Mouse (Mus musculus): Measurements from ENCODE around the gene Mia. TPM values are rescaled to one million over a fixed set of nuclear protein-coding genes. Genes with fewer than 3 reads are reported as not detected.

The Mia gene
- polyA plus RNA-seq, 1 experiment from 2014 or later, result not detected

GRCm38 (mm10) chr7:27182498-27182897 is 1.5 kb upstream of the Mia start:
- no peak overlapping the region for H3K27ac ChIP-seq
- DNase-seq (no peak), ATAC-seq (ENCODE audit: low read depth) (no peak)
- no peak overlapping the region for H3K4me2 ChIP-seq
- no peak overlapping the region for H3K9ac ChIP-seq
- H3K9me3 ChIP-seq (replicated peaks), result no peaks in the 10 kb centered on the region
- peaks cover 42% of the 10 kb centered on the region for H3K36me3 ChIP-seq
- 68% methylated on average over 1 of the region's 1 CpGs for WGBS (ENCODE audit: insufficient replicate concordance)
- peaks cover 28% of the 10 kb centered on the region for H3K4me1 ChIP-seq (replicated peaks)
- H3K27me3 ChIP-seq, result no peaks in the 10 kb centered on the region
- no peak overlapping the region for H3K4me3 ChIP-seq (replicated peaks)

GRCm38 (mm10) chr7:27180036-27180435 is 921 bp downstream of the Mia start:
- Histone ChIP-seq H3K9me3 (replicated peaks) (no peaks in the 10 kb centered on the region), H3K9ac (no peak overlapping the region), H3K27ac (peak overlapping the region; percentile 63), H3K27me3 (no peaks in the 10 kb centered on the region), H3K4me1 (replicated peaks) (peaks cover 38% of the 10 kb centered on the region), H3K36me3 (peaks cover 21% of the 10 kb centered on the region), H3K4me3 (replicated peaks) (no peak overlapping the region), H3K4me2 (peak overlapping the region; percentile 76)
- 78% methylated on average over 5 of the region's 5 CpGs for WGBS (ENCODE audit: insufficient replicate concordance)
- DNase-seq, result no peak
- ATAC-seq (ENCODE audit: low read depth), result no peak

- Histone ChIP-seq H3K36me3 (peaks cover 17% of the 10 kb centered on the region), H3K9ac (peak overlapping the region; percentile 59), H3K9me3 (replicated peaks) (no peaks in the 10 kb centered on the region), H3K4me1 (replicated peaks) (peaks cover 41% of the 10 kb centered on the region), H3K27ac (peak overlapping the region; percentile 63), H3K27me3 (no peaks in the 10 kb centered on the region), H3K4me2 (peak overlapping the region; percentile 76), H3K4me3 (replicated peaks) (peak overlapping the region; percentile 83)
- WGBS (ENCODE audit: insufficient replicate concordance), result 43% methylated on average over 16 of the region's 16 CpGs
- ATAC-seq (ENCODE audit: low read depth) (no peak), DNase-seq (no peak)
Observed at GRCm38 (mm10) chr7:27179217-27179918, 1.6 kb downstream of the Mia start.

- ATAC-seq (ENCODE audit: low read depth) (peak; percentile 93), DNase-seq (peak; percentile 99)
- WGBS (ENCODE audit: insufficient replicate concordance), result 0% methylated on average over 53 of the region's 53 CpGs
- Histone ChIP-seq H3K27ac (peak within 1 kb of the TSS; percentile 88), H3K27me3 (no peaks in the 10 kb centered on the region), H3K4me2 (peak within 1 kb of the TSS; percentile 76), H3K9me3 (replicated peaks) (no peaks in the 10 kb centered on the region), H3K4me3 (replicated peaks) (peak within 1 kb of the TSS; percentile 83), H3K4me1 (replicated peaks) (peaks cover 47% of the 10 kb centered on the region), H3K9ac (peak within 1 kb of the TSS; percentile 77), H3K36me3 (peaks cover 19% of the 10 kb centered on the region)
Observed at GRCm38 (mm10) chr7:27178324-27179216, 2.4 kb downstream of the Mia start, which contains the start of gene Rab4b. Gene Rab4b (minus strand): TSS chr7:27178896.

GRCm38 (mm10) chr7:27177942-27178323 is 3.0 kb downstream of the Mia start:
- H3K9ac ChIP-seq, result peak overlapping the region; percentile 77
- H3K4me2 ChIP-seq, result peak overlapping the region; percentile 66
- no peak for DNase-seq
- 19% methylated on average over 4 of the region's 4 CpGs for WGBS (ENCODE audit: insufficient replicate concordance)
- peaks cover 47% of the 10 kb centered on the region for H3K4me1 ChIP-seq (replicated peaks)
- no peaks in the 10 kb centered on the region for H3K9me3 ChIP-seq (replicated peaks)
- peak overlapping the region; percentile 88 for H3K27ac ChIP-seq
- ATAC-seq (ENCODE audit: low read depth), result no peak
- no peaks in the 10 kb centered on the region for H3K27me3 ChIP-seq
- H3K4me3 ChIP-seq (replicated peaks), result peak overlapping the region; percentile 83
- peaks cover 20% of the 10 kb centered on the region for H3K36me3 ChIP-seq

GRCm38 (mm10) chr7:27174896-27175295 is 6.1 kb downstream of the Mia start:
- DNase-seq, result no peak
- Histone ChIP-seq H3K4me1 (replicated peaks) (peaks cover 35% of the 10 kb centered on the region), H3K9ac (no peak overlapping the region), H3K27me3 (no peaks in the 10 kb centered on the region), H3K4me3 (replicated peaks) (no peak overlapping the region), H3K27ac (no peak overlapping the region), H3K9me3 (replicated peaks) (no peaks in the 10 kb centered on the region), H3K36me3 (peaks cover 34% of the 10 kb centered on the region), H3K4me2 (no peak overlapping the region)
- ATAC-seq (ENCODE audit: low read depth), result no peak
- WGBS (ENCODE audit: insufficient replicate concordance), result 83% methylated on average over 7 of the region's 7 CpGs

- H3K36me3 ChIP-seq, result peaks cover 34% of the 10 kb centered on the region
- H3K4me3 ChIP-seq (replicated peaks), result no peak overlapping the region
- ATAC-seq (ENCODE audit: low read depth) (no peak), DNase-seq (no peak)
- no peak overlapping the region for H3K27ac ChIP-seq
- no peak overlapping the region for H3K9ac ChIP-seq
- peaks cover 31% of the 10 kb centered on the region for H3K4me1 ChIP-seq (replicated peaks)
- H3K27me3 ChIP-seq, result no peaks in the 10 kb centered on the region
- WGBS (ENCODE audit: insufficient replicate concordance), result 87% methylated on average over 15 of the region's 15 CpGs
- H3K9me3 ChIP-seq (replicated peaks), result no peaks in the 10 kb centered on the region
- no peak overlapping the region for H3K4me2 ChIP-seq
Observed at GRCm38 (mm10) chr7:27174496-27174895, 6.5 kb downstream of the Mia start.

- no peaks in the 10 kb centered on the region for H3K27me3 ChIP-seq
- no peaks in the 10 kb centered on the region for H3K9me3 ChIP-seq (replicated peaks)
- H3K27ac ChIP-seq, result no peak overlapping the region
- no peak overlapping the region for H3K4me3 ChIP-seq (replicated peaks)
- 75% methylated on average over 3 of the region's 3 CpGs for WGBS (ENCODE audit: insufficient replicate concordance)
- no peak overlapping the region for H3K4me2 ChIP-seq
- no peak for ATAC-seq (ENCODE audit: low read depth)
- peaks cover 34% of the 10 kb centered on the region for H3K36me3 ChIP-seq
- peaks cover 30% of the 10 kb centered on the region for H3K4me1 ChIP-seq (replicated peaks)
- DNase-seq, result no peak
- no peak overlapping the region for H3K9ac ChIP-seq
Observed at GRCm38 (mm10) chr7:27170981-27171380, 10.0 kb downstream of the Mia start.

GRCm38 (mm10) chr7:27168371-27168770 is 12.6 kb downstream of the Mia start:
- Histone ChIP-seq H3K4me2 (no peak overlapping the region; the same call in 1 of the 2 replicates), H3K9ac (peak overlapping the region; percentile 41; the same call in 1 of the 2 replicates), H3K9me3 (replicated peaks) (no peaks in the 10 kb centered on the region), H3K36me3 (peaks cover 38% of the 10 kb centered on the region), H3K4me1 (replicated peaks) (peaks cover 43% of the 10 kb centered on the region), H3K27ac (peak overlapping the region; percentile 87; the same call in 1 of the 2 replicates), H3K27me3 (no peaks in the 10 kb centered on the region), H3K4me3 (replicated peaks) (no peak overlapping the region)
- WGBS (ENCODE audit: insufficient replicate concordance), result 82% methylated on average over 5 of the region's 5 CpGs
- ATAC-seq (ENCODE audit: low read depth) (no peak), DNase-seq (no peak)

- H3K4me1 ChIP-seq (replicated peaks), result peaks cover 51% of the 10 kb centered on the region
- H3K9me3 ChIP-seq (replicated peaks), result no peaks in the 10 kb centered on the region
- peak overlapping the region; percentile 83 for H3K4me3 ChIP-seq (replicated peaks)
- H3K27ac ChIP-seq, result peak overlapping the region; percentile 87
- H3K9ac ChIP-seq, result peak overlapping the region; percentile 70
- H3K4me2 ChIP-seq, result peak overlapping the region; percentile 83
- peaks cover 35% of the 10 kb centered on the region for H3K36me3 ChIP-seq
- no peaks in the 10 kb centered on the region for H3K27me3 ChIP-seq
- ATAC-seq (ENCODE audit: low read depth) (no peak), DNase-seq (no peak)
- 69% methylated on average over 11 of the region's 11 CpGs for WGBS (ENCODE audit: insufficient replicate concordance)
Observed at GRCm38 (mm10) chr7:27167475-27168094, 13.4 kb downstream of the Mia start.

Data from liver, embryonic 13.5 days (tissue).